Mouse (Mus musculus) small intestine, adult 2 months (tissue): ENCODE data around the gene Grik3.

Experiments
- CTCF ChIP-seq: fragments of 200-500 bp; IDR thresholded peaks from 2 replicates; pipeline ENCODE4 v1.5.1; 2012; ENCODE audit warnings: low read depth, mild to moderate bottlenecking, control low read depth, inconsistent platforms, low read length, moderate library complexity, mixed read lengths; ENCODE audit not compliant: insufficient replicate concordance, insufficient read length; ENCODE audit errors: extremely low read depth
- POLR2A ChIP-seq: fragments of 200-500 bp; IDR thresholded peaks from 2 replicates; pipeline ENCODE4 v1.6.1; 2012; ENCODE audit warnings: low read depth, mild to moderate bottlenecking, control low read depth, inconsistent platforms, low read length, moderate library complexity

GRCm38 (mm10) chr4:125663262-125663661, 172.8 kb downstream of the Grik3 start:
- TF ChIP-seq POLR2A (no peak), CTCF (no peak)
